Mouse (Mus musculus) lung, postnatal 36 days (tissue): ENCODE measurements around the gene Atp2a3.

Experiments
- DNase-seq: peaks from one replicate; pipeline ENCODE4 v3.0.0; 2022; ENCODE audit warnings: mixed read lengths

Gene Atp2a3

DNA sequence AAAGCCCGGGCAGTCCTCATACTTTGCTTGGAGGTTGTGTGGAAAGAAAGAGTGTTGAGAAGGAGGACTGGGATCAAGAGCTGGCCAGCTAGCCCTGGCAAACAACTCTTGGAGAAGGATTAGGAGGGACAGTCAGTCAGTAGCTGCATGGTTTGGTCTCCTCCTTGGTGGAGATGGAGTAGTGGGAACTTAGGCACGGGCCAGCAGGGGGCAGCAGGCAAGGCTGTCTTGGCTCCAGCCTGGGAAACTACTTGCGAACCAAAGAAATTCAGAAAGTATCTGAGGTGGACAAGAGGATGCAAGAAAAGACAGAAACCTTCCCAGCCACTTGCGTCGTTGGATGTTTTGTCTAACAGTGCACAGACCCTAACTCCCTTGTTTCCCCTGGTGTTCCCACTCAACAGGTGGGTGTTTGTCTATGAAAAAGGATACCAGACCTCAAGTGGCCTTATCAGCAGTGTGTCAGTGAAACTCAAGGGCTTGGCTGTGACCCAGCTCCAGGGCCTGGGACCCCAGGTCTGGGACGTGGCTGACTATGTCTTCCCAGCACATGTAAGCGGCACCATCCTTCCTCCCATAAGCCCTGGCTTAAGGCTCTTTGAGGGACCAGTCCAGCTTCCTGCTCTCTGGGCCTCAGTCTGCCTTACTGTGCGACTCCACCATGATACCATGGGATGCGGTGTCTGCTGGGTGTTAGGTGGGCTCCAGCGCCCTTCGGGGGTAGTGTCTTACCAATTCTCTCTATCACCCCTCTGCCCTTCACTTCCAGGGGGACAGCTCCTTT is 46.9 kb downstream of the Atp2a3 start:
- DNase-seq = peak; percentile 78

DNA sequence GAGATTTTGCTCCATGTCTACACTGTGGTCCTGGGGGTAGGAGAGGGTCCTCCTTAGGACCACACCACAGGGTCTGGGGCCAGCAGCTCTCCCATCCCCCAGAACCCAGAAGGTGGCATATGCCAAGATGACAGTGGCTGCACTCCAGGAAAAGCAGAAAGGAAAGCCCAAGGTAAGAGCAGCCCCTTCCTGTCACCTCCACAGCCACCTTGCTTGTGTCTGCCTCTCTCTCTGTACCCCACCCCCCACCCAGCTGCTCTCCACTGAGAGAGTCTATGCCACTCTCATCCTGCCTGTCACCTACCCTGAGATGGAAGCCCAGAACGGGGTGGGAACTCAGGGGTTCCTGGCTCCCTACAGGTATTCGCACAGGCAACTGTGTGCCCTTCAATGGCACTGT is 47.9 kb downstream of the Atp2a3 start:
- no peak for DNase-seq

DNA sequence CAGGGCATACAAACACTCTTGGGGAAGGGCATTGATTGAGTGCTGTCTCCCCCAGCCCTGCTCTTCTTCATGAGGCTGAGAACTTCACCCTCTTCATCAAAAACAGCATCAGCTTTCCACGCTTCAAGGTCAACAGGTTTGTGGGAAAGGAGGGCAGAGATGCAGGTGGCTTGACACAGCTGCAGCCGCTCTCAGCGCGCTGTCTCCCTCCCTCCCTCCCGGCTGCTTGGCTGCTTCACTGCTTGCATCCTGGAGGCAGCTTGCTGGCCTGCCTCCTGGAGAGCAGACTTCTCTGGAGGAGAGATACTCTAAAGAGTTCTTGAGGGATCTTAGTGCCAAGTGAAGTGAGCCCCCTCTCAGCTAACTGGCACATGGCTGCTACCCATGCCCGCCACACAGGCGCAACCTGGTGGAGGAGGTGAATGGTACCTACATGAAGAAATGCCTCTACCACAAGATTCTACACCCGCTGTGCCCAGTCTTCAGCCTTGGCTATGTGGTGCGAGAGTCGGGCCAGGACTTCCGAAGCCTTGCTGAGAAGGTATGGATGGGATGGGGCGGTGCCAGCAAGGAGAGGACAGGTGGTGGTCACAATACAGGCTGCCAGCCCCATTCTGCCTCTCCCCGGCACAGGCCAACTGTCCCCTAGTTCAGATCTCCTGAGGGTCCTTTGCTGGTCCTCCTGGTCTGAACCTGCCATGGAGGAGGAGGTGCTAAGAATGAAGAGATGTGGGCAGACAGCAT is 48.7 kb downstream of the Atp2a3 start:
- no peak for DNase-seq

DNA sequence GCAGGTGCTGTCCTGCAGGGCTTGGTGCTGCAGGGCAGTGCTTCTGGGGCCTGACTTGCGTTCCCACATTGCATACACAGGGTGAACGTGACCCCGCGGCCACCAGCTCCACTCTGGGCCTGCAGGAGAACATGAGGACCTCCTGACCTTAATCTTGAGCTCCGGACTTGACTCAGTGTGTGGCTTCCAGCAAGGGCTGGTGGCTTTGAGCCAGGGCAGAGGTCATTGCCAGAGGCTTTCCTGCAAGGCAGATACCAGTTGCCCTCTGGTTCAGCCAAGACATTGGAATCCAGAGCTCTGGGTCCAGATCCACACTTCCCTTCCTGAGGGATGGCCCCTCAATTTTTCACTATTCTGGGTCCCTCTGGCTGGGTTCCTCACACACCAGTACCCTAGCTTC is 53.0 kb downstream of the Atp2a3 start:
- peak; percentile 56 for DNase-seq

DNA sequence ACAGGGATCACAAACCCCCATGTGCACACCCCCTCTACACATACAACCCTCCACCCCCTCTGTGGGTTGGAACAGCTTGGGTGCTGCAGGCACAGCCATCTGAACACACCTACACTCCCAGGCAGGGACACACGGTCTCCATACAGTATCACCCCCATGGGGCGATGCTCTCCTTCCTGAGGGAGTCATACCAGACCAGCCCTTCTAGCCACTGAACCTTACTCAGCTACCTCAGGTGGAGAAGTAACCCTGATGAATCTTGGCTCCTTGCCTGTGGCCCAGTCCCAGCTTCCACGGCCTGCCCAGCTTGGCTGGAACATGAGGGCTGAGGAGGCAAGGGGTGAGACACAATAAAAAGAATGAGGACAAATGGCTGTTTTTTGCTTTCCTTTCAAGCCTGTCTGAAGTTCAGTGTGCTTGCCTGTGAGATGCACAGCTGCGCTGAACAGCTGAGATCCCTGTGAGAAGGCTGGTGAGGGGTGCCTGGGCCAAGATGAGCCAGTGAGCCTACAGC is 53.9 kb downstream of the Atp2a3 start:
- no peak for DNase-seq

DNA sequence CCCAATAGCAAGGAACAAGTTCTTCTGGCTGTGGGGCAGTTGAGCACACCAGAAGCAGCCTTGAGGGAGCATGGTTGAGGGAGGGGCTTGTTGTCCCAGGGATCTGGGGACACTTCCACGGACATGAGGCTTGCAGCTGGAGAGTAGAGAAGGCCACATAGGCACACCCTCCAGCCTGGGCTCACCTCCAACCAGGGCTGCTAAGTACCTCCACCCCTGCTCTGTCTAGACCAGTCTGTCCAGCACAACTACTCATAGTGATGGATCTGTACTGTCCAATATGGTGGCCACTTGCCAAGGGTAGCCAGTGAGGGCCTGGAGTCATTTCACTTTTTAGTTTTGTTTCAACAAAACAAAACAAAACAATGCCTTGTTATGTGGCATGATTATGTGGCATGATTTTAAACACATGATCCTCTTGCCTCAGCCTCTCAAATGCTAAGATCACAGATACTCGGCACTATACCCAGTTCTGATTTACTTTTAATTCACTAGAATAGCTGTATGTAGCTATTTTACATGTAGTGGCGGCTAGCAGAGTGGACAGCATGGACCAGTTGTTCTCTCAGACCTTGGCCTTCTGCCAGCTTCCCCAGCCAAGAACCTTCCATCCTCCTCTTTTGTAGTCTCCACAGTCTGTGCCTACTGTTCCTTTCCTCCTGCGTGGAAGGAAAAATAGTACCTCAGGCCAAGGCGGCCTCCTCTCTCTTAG is 54.6 kb downstream of the Atp2a3 start:
- peak; percentile 59 for DNase-seq

DNA sequence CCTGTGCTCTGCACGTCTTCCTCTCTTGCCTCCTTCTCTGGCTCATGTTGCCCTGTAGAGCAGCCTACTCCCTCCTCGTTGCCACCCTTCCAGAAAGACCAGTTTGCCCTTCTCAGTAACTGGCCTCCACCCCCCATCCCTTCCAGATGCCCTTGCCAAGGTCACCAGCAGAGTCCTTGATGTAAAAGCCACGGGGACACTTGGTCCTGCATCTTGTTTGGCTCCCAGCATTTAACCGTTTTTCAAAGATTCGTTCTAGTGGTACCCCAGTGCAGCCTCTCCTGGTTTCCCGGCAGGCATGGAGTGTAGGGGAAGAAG is 55.1 kb downstream of the Atp2a3 start:
- DNase-seq = peak; percentile 45

DNA sequence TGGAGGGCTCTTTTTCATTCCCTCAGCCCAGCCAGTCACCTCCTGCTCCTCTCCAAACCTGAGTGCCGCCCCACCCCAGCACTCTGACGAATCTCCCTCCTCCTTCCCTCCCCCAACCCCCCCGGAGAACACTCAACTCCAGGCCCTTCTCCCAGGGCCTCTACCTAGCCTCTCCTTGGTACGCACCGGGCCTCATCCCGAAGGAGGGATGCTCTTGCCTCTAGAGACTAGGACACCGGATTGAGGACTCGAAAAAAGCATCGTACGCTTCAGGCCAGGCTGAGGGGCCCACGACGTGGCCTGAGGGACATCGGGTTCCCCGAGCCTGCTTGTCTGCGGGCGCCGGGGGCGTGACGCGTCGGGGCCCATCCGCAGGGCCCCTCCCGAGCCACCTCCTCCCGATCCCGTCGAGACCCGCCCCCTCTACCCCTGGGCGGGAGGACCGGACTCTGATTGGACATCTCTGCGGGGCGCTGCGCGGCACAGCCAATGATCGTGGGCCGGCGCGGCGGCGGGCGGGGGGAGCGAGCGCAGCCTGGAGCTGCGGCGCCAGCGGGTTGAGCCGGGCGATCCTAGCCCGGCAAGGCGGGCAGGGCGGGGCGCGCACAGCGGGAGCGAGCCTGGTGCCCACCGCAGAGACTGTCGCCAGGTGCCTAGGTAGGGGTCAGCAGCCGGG is 57.6 kb downstream of the Atp2a3 start, which contains the start of gene Camkk1:
TSS of gene Camkk1 (plus strand) at position 538 of the 676 bp plus-strand sequence.
- DNase-seq = peak; percentile 96

DNA sequence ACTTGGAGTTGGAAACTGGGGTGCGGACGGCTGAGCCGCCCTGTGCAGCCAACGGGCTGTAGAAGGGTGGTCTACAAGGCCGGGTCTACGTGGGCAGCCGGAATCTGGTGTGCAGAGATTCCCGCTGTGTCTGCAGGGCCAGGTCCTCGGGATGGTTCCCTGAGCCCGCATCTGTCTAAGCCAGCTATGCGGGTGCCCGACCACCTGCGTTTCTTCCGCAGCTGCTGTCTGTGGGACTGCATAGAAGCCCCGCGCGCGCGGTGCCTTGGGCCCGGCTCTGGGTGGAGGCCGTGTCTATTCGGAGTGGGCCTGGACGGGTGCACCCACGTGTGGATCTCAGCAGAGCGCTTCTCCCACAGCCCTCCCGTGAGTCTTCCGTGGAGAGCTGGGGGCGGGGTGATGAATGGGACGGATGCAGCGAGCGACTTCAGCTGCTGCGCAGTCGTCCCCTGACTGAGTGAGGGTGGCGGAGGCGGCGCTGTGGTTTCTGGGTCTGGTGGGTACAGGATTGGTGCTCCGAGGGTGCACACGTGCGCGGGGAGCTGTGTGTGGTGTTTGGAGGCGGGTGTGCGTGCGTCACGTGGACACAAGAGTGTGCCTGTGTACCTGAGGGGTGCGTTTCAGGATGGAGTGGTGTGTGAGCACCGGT is 58.3 kb downstream of the Atp2a3 start:
- DNase-seq = peak; percentile 73

DNA sequence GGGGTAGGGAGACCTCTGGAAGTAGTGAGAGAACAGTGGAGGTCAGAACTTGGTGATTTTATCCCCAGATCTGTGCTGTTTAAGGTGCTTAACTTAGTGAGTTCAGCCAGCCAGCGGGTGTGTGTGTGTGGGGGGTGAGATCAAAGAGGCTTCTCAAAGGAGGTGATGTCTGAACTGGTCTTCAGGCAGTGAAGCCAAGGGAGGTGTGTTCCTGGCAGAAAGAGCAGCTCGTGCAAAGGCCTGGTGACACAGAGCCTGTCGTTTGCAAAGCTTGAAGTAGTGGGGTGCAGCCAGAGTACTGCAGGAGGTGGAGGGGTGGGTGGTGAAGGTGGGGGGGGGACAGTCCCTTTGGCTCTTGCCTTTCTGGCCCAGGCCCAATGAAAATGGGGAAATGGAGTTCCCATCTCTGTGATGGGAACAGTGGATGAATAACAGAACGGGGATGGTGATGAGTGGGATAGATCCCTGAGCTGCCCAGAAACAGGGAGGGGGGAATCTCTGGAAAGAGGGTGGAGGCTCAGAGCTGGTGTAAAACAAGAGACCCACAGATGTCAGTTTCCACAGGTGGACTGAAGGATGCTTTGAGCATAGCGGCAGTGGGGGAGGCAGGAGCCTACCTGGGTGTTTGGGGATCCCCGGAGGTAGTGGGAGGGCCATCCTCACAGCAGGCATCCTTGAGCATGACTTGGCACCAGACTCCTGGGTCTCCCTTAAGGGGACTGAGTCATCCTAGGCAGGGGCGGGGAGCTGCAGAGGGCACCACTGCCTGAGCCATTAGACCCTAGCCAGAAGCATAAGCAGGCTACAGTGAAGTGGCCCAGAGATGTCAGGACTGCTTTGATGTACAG is 60.2 kb downstream of the Atp2a3 start:
- no peak for DNase-seq

DNA sequence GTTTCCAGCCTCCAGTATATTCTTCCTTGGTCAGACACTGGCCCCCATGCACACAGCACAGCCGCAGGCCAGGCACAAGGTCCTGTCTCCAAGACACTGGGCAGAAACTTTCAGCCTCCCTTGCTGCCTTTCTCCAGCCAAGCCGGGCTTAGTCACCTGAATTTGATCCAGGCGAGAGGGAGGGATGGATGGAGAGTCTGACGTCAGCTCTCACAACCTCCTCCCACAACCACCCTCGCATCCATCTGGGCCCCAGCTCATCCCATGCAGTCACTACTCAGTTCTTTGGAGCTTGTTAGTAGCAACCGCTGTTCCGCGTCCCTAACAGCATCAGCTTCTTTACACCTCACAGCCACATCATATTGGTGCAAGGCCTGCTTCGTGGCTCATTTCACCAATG is 62.1 kb downstream of the Atp2a3 start:
- peak; percentile 62 for DNase-seq

DNA sequence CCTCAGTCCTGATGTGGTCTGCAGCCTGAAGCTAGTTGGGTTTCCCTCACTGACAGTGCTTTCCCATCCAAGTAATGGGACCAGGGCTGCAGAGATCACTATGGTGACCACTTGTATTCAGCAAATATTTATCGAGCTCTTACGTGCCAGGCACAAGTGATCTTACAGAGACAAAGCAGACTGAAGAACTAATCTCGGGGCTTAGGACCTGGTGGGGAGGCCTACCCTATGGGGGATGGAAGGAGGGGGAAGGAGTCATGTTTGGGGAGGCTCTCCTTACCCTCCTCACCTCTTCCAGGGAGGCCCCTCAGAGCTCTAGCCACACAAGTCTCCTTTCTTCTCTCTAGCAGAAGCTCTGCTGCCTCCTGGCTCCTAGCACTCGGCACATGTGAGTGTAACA is 62.9 kb downstream of the Atp2a3 start:
- DNase-seq = peak; percentile 44

DNA sequence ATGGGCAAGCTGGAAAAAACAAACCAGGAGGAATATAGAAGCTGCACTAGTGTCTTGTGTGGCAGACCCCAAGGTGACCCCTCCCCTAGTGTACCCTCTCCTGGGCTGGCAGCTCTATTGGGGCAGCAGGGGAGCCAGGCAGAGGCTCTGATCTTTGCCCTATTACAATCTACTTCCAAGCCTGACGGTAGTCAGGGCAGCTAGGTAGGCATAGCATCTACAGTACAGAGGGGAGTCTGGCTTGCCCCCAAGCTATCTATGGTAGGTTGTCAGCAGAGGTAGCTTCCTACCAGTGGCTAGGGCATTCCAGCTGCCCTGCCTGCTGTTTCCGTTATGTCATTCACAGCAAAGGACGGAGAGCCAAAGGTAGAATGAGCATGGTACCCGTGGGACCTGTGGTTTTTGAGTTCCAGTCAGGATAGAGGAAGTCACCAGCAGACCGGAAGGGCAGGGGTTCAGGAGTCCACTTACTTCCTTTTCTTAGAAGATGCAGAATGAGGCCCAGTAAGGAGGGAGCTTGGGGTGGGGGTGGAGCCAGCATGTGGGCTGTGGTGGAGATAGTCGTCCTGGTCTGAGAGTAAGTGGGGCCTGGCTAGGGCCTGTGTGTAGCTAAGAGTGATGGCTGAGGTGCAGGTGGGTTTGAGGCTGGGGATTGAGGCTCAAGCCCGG is 63.4 kb downstream of the Atp2a3 start:
- peak; percentile 75 for DNase-seq

DNA sequence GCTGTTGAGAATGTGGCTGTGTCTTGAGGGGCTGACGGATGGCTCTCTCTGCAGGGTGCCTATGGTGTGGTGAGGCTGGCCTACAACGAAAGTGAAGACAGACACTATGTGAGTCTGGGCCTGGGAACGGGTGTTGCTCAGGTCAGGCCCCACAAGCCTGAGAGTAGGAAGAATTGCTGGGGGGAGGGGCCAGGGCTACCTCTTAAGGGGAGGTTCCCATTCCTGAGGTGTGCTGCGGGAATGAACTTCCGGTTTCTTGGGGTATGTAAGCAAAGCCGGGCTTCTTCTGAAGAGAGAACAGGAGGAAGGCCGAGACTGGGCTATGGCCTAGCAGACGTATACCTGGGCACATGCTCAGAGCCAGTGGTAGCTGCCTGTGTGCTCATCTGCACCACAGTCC is 66.0 kb downstream of the Atp2a3 start:
- peak; percentile 81 for DNase-seq

DNA sequence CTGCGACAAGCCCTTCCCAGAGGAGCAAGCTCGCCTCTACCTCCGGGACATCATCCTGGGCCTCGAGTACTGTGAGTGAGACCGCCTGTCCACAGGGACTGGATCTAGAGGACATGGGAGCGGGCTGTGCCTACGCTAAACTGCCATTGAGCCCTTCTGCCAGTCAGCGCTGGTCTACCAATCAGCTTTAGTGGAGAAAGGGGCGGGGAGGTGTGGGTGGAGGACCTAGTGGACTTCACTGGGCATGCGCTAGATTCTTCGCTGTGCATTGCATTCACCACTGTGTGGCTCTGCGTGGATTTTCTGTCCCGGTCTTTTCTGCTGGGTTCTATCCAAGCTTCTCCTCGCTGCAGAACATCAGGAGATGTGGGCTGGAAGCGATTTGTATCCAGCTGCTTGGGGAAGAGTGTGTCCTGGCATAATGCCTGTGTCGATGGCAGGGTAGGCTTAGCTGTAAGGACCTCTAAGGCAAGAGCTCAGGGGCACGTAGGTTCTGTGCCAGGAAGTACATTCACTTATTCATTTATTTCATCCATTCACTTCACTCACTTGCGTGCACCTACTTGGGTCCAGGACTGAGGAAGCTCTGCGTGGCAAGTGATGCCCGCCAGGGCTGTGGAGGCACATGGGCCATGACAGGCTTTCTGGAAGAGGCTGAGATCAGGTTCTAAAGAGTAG is 70.0 kb downstream of the Atp2a3 start:
- peak; percentile 96 for DNase-seq

DNA sequence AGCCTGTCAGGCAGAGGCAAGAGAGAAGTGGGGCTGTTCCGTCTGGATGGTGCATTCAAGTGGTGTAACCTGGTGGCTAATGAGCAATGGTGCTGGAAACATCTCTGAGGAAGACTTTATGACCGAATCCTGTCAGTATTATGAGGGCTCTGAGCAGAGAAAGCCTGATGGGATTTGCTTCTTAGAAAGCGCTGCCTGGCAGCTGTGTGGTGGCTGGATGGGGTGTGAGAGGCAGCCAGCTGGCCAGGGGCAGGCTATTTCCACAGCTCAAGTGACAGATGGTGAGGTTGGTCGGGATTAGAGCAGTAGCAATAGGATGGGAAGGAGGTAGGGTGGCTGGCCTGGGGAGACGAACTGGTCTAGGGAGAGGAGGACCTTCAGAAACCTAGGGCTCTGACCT is 70.6 kb downstream of the Atp2a3 start:
- no peak for DNase-seq

DNA sequence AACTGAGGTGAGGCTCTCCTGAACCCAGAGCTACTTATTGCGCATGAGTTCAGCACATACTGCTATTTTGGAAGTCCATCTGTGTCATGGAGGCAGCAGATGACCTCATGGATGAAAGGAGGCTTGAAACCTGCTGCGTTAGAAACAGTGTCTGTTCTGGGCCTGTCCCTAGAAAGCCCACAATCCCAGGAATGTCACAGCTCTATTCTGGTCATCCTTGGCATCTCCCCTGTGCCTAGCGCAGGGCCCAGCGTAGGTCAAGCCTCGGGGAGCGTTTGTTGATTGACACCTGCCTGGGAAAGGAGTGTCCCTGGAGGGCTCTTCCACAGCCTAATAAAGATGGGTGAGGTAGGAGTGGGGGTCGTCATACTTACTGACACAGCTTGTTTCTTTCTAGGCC is 75.1 kb downstream of the Atp2a3 start:
- no peak for DNase-seq

DNA sequence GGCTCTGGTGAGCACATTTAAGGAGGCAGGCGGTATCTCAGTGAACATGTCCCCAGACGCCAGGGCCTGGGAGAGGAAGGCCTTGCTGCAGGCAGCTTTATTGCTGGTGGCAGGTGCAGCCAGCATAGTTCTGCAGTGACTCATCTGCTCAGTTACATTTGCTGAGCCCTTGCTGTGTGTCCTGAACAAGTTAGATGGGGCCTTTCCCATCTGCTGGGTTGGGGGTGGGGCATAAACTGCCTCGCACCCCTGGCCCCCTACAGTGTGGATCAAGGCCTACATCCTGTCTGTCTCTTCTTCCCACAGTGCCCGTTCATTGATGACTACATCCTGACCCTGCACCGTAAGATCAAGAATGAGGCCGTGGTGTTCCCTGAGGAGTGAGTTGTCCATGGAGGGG is 75.9 kb downstream of the Atp2a3 start:
- no peak for DNase-seq

DNA sequence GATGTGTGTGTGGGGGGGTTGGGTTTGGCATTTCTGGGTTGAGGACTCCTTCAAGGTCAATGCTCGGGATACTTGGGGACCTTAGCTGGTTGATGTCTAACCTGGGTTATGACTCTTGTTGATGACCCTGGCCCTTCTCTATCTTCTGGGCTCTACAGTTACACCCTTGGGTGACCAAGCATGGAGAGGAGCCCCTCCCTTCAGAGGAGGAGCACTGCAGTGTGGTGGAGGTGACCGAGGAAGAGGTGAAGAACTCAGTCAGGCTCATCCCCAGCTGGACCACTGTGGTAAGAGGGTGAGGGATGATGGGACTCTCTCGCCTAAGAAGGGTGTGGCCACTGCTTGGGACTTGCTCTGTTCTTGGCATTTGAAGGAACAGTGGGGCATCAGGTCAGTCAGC is 76.7 kb downstream of the Atp2a3 start:
- DNase-seq = no peak

DNA sequence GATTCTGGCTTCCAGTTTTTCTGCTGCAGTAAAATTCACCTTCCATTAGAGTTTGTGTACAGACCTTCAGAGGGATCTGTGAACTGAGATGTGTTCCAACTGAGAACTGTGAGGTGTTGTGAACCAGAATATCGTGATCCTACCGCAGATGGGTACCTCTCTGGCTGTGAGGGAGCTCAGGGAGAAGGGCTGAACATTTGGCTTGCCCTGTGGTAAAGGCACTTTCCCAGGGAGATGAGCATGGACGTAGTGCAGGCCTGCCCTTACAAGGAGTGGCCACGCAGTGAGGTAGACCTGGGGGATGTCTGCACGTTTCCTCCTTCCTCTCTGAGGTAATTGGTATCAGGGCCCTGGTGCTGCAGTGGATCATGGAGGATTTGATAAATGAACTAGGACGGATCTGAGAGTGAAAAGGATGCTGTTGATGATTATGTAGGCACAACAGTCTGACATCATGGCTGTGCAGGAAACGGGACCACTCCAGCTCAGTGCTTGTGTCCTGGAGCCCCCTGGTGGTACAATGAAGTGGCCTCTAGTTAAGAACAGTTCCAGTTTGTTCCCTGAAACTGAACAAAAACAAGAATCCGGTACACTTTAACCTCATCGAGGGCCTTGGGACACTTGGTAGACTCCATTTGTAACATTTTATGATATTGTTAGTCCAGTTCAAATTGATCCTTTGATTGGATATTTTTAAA is 78.3 kb downstream of the Atp2a3 start:
- DNase-seq = peak; percentile 85
